Mouse (Mus musculus) brown adipose tissue, adult 24 weeks (tissue): ENCODE measurements around the gene Lgals4. TPM values are rescaled to one million over a fixed set of nuclear protein-coding genes. Genes with fewer than 3 reads are reported as not detected.

Experiments
- H3K27ac ChIP-seq: fragments of 200-500 bp; replicated peaks from 2 replicates; pipeline ENCODE4 v1.5.1; 2012; ENCODE audit warnings: low read depth, mild to moderate bottlenecking, low read length
- H3K4me1 ChIP-seq: fragments of 200-500 bp; 2 replicates; pipeline ENCODE4 v1.6.1; 2012; ENCODE audit warnings: low read length, mixed read lengths; ENCODE audit not compliant: control insufficient read depth, insufficient read depth, insufficient read length
- H3K4me3 ChIP-seq: fragments of 200-500 bp; 2 replicates; pipeline ENCODE4 v1.5.1; 2012; ENCODE audit warnings: low read depth, mild to moderate bottlenecking, low read length, moderate library complexity; ENCODE audit not compliant: insufficient read depth
- polyA plus RNA-seq: library from polyadenylated mRNA; stranded (reverse); fragments of >200 nt; gene quantifications from 2 replicates; pipeline ENCODE4 v1.2.4, GENCODE M21; 2012; ENCODE audit not compliant: missing spikeins, insufficient read depth, insufficient read length

The Lgals4 gene
- polyA plus RNA-seq, 1 experiment = 14.6 TPM

DNA sequence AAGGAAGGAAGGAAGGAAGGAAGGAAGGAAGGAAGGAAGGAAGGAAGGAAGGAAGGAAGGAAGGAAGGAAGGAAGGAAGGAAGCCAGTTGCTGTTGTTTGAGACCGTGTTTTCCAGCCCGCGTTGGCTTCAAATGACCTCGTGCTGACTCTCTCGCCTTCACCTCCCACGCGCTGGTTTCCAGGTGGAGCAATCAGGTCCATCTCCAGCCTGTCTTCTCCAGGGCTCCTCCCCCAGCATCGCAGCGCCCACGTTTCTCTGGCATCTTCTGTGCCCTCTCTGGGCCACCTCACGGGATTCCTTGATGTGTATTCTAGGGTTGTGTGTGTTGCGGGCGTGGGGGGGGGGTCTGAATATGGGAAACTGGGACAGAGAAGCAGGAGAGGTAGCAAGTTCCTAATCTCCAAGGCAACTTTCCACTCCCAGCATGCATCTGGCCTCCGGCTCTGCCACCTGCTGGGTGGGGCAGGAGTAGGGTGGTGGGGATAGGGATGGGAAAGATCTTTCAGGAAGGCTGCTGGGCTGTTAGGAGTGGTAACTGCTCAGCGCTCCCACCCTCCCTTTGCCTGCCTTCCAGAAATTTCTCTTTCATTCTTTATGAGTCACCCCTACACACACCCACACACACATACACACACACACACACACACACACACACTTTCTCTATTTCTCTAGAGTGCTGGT lies 29.3 kb downstream of the Lgals4 start:
- Histone ChIP-seq H3K4me1 (peaks cover 10% of the 10 kb centered on the region), H3K27ac (no peak overlapping the region)

DNA sequence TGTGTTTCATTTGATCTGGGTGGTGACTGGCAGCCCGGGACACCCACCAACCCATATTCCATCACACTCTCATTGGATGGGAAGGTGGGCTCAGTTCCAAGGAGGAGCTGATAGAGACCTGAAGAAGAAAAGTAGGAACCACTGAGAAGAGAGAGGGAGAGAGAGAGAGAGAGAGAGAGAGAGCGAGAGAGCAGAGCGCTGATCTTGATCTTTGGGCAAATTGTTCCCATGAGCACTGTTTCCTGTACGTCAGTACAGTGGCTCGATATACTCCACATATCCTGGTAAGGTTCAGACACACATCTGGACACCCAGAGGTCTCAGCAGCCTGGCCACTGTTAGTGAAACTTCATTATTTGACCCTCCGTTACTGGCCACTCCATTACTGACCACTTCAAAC lies 29.9 kb downstream of the Lgals4 start, which contains the start of gene Lgals7:
Lgals7 (plus strand) TSS at position 314 of the 400 bp plus-strand sequence.
- H3K27ac ChIP-seq = no peak within 1 kb of the TSS
- H3K4me3 ChIP-seq = no peak within 1 kb of the TSS
- H3K4me1 ChIP-seq = peaks cover 10% of the 10 kb centered on the region

More for the DNA sequence above, 29.3 kb downstream of the Lgals4 start:
- H3K4me3 ChIP-seq = no peak overlapping the region

DNA sequence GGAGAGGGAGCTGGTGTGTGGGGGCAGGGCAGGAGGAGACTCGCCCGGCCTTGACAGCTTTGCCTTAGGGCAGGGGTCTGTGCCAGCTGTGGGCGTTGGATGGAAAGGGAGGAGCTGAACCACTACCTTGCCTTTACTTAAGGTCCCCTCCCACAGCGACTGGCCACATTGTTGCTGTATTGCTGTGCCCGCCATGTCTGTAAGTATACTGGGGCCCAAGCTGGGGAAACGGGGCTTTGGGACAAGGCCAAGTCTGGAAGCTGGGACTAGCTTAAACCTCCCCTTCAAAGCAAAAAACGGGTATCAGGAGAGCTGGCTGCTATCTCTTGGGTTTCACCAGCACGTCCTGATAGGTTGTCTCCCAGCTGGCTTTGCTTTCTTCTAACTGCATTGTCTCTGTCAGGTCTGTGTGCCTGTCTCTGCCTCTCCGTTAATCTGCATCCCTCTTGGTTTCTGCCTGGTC lies 30.7 kb downstream of the Lgals4 start:
- H3K27ac ChIP-seq = no peak overlapping the region
- peaks cover 10% of the 10 kb centered on the region for H3K4me1 ChIP-seq
- no peak overlapping the region for H3K4me3 ChIP-seq

DNA sequence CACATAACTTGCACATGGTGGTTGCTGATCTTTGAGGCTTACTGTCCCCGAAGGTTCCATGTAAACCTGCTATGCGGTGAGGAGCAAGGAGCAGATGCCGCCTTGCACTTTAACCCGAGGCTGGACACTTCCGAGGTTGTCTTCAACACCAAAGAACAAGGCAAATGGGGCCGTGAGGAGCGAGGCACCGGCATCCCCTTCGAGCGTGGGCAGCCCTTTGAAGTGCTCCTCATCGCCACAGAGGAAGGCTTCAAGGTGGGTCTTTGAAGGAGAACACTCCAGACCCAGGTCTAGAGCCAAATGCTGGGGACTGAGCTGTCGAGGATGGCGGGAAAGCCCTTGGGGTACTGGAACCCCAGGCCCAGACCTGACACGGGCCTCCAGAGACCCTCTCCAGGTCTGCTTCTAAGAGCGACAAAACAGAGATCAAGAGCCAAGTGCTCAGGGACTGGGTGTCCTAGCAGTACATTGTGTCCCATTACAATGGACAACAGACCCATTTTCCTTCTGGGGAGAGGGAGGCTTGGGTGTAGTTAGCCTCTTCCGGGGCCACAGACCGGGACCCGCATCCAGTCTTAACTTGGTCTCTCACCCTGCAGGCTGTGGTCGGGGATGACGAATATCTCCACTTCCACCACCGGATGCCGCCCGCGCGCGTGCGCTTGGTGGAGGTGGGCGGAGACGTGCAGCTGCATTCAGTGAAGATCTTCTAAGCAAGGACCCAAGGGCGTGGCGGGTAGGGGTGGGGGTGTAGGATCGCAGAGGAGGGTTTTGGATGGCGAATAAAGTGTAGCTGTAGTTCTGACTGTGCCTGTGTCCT lies 32.0 kb downstream of the Lgals4 start:
- H3K4me3 ChIP-seq = peak overlapping the region; percentile 51
- H3K4me1 ChIP-seq = peaks cover 10% of the 10 kb centered on the region
- peak overlapping the region; percentile 62 for H3K27ac ChIP-seq

DNA sequence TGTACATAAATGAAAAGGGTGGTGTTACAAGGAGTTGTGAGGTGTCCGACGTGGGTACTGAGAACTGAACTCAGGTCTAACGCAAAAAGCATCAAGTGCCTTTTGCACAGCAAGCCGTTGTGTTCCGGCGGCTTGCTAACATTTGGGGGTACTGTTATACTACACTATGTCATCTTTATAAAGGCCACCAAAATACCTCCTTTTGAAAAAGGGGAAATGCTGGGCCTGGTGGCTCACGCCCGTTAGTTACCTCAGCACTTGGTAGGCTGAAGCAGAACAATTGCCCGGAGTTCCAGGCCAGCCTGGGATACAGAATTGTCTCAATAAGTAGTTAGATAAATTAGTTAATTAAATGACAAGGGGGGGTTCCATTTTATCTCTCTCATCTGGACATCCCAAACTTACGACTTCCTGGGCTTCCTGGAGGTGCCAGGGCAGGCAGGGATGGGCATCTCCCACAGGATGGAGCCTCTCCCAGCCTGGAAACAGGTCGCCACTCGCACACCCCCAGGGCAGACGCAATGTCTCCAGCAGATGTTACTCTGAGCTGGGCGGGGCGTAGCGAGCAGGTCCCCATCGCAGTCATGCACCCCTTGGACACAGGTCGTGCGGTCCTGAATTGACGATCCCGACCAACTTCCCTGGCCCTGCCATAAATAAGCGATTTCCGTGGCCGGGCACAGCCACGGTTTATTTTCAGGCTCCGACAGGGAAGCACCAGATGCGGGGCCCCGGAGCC lies 33.3 kb downstream of the Lgals4 start:
- Histone ChIP-seq H3K4me3 (no peak overlapping the region), H3K4me1 (peaks cover 10% of the 10 kb centered on the region), H3K27ac (peak overlapping the region; percentile 83)

DNA sequence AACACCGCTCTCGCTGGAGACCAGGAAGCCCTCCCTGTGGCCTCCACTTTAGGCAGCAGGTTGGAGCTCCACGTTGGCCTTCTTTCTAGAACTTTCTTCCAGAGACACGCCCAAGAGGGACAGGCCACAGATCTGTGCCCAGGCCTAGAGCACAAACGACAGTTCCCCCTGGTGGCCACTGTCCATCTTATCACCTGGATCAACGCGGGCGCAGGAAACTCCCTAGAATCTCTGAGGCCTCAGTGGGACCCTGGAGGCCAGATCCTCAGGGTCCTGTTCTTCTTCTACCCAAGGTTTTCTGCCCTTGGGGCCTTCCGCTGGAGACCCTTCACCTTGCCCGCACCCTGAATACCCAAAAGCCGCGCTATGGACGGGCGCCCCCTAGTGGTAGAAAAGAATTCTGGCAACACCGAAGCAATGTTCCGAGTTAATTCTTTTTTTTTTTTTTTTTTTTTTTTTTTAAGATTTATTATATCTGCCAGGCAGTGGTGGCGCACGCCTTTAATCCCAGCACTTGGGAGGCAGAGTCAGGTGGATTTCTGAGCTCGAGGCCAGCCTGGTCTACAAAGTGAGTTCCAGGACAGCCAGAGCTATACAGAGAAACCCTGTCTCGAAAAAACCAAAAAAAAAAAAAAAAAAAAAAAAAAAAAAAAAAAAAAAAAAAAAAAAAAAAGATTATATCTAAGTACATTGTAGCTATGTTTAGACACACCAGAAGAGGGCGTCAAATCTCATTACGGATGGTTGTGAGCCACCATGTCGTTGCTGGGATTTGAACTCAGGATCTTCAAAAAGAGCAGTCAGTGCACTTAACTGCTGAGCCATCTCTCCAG lies 34.1 kb downstream of the Lgals4 start:
- Histone ChIP-seq H3K4me1 (peaks cover 10% of the 10 kb centered on the region), H3K27ac (peak overlapping the region; percentile 83), H3K4me3 (peak overlapping the region; percentile 58)

DNA sequence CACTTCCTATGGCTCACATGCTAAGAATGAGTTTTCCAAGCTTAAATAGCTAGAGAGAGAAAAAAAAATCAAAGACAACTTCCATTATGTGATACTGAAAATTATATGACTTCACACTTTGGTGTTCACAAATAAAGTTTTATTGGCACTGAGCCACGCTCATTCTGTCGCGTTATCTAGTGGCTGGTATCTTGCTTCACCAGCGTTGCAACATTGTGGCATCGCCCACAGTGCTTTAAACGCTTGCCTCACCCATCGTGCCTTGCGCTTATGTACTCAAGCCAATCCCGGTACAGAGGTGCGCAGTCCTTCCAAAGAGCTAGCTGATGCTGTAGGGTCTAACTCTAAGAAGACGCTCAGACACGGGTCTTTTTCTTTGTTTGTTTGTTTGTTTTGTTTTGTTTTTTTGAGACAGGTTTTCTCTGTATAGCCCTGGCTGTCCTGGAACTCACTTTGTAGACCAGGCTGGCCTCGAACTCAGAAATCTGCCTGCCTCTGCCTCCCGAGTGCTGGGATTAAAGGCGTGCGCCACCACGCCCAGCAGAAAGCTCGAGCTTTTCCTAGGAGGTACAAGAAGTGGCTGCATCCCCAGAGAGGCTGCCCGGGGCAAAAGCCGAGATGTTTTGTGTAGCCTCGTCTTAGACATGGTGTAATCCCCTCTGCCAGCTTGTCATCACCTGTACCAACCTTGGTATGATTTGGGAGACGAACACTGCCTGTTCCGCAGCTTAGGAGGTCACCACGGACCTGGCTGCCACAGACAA lies 37.4 kb downstream of the Lgals4 start:
- Histone ChIP-seq H3K4me1 (peaks cover 6% of the 10 kb centered on the region; the same call in 1 of the 2 replicates), H3K27ac (no peak overlapping the region), H3K4me3 (no peak overlapping the region)

DNA sequence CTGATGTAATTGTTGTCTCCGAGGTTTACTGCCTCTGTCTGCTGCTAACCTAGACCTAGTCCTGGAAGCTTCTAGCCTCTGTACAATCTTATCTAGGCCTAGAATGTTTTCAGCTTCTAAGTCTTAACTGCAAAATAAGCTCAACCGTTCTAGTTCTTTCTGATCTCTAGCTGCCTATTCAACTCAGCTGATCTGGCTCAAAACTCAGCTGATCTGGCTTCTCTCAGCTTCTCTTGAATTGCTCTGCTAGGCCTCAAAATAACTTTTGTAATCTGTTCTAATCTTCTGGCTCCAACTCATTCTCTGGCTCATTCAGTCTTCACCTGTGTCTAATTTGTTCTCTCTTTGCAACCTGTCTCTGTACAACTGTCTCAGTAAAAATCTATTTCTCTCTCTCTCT lies 40.9 kb downstream of the Lgals4 start:
- Histone ChIP-seq H3K4me1 (no peaks in the 10 kb centered on the region), H3K27ac (no peak overlapping the region), H3K4me3 (no peak overlapping the region)

DNA sequence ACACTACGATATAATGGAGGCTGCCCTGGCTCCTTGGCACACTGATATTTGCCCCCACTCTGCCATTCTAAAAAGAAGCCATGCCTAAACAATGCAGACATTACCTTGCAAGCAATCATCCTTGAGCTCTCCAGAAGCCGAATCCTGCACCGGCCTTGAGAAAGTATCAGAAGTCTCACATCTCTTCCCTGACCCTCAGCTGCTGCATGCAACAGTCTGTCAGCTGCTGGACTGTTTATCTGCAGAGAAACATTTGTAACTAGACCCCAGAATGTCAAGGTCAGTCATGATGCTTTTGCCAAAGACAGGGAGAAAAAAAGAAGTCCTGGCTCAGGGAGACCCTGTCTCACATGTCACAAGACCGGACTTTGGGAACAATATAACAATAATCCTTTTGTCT lies 42.4 kb downstream of the Lgals4 start:
- H3K4me3 ChIP-seq = no peak overlapping the region
- no peak overlapping the region for H3K27ac ChIP-seq
- no peaks in the 10 kb centered on the region; the same call in 1 of the 2 replicates for H3K4me1 ChIP-seq

DNA sequence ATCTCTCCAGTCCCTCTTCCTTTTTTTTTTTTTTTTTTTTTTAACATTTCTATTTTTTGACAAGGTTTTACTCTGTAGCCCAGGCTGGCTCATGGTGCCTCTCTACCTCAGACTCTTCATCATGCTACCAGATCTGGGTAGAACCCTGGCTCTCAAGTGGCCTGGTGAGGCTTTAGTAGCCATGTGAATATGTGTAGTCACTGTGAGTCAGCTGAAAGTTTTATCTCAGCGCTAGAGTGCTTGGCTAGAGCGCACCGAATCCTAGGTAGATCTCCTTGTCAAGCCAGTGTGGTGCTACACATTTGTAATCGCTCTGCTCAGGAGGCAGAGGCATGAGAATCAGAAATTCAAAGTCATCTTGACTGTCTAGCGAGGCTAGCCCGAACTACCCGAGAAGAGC lies 43.5 kb downstream of the Lgals4 start:
- no peak overlapping the region for H3K4me3 ChIP-seq
- no peak overlapping the region for H3K27ac ChIP-seq
- peaks cover 2% of the 10 kb centered on the region; the same call in 1 of the 2 replicates for H3K4me1 ChIP-seq

DNA sequence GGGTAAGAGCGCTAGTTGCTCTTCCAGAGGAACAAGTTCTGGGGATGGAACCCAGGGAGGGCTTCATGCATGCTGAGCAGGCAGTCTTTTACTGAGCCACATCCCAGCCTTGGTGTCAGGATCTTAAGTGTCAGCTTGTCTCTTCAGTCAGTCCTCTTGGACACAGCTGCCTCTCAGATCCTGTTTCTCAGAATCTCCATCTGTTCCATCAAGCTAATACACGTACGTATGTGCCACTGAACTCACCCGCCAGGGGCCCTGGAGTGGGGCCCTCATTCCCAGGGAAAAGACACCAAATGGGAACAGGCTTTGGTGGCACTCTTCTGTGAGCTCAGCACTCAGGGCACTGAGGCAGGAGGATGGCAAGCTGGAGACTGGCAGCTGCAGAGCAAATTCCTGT lies 44.2 kb downstream of the Lgals4 start:
- H3K4me1 ChIP-seq = peaks cover 4% of the 10 kb centered on the region; the same call in 1 of the 2 replicates
- H3K27ac ChIP-seq = no peak overlapping the region
- no peak overlapping the region for H3K4me3 ChIP-seq

DNA sequence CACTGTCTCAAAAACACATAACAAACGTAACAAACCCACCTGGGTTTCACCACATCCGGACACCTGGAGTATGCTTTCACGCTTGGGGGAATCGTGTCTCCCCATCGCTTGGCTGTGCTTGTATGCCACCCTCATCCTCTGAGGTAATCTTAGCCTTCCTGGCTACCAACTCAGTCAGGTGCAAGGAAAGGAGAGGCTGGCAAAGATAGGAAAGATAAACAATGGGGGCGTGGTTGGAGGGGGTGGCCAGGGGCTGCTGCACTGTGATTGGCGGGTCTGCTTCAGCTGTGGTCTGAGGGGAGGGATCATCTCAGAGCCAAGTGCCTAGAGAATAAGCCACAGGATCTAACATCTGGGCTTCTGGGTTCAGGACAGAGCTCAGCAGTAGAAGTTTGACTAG lies 46.0 kb downstream of the Lgals4 start:
- Histone ChIP-seq H3K4me1 (peaks cover 4% of the 10 kb centered on the region; the same call in 1 of the 2 replicates), H3K4me3 (no peak overlapping the region), H3K27ac (no peak overlapping the region)

DNA sequence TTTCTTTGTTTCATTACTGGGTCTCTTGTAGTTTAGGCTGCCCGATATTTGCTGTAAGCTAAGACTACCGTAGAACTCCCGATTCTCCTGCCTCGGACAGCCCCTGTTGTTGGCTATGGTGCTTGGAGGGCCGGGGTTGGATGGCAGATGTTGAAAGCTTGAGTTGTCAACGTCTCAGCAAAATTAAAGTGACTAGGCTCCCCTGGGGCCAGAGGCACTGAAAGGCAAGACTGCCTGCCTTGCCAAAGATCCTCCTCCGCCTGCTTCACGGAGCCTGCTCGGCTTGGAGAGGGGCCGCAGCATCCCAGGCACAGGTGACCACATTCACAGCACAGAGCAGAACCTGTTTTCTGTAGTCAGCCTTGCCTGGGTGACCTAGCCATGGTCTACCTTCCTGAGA lies 46.9 kb downstream of the Lgals4 start:
- no peak overlapping the region for H3K27ac ChIP-seq
- H3K4me1 ChIP-seq = peaks cover 4% of the 10 kb centered on the region; the same call in 1 of the 2 replicates
- no peak overlapping the region for H3K4me3 ChIP-seq

DNA sequence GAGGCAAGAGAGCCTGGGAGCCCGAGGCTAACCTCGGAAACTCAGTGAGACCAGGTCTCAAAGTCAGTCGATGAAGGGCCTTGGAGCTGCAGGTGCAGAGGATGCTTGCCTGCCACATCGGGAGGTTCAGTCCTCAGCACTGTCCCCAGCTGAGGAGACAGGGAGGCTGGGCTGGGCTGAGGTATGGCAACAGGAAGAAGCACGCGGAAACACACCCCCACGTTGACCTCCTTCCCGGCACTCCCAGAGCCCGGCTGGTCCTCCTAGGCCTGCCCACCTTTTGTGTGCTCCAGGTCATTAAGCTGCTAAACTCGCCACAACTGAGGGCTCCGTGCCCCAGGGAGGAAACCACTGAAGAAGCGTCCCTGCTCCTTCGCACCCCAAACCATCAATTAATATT lies 47.5 kb downstream of the Lgals4 start, which contains the start of gene Capn12:
Capn12 (plus strand) TSS at position 224 of the 400 bp plus-strand sequence.
- H3K4me1 ChIP-seq = peaks cover 4% of the 10 kb centered on the region; the same call in 1 of the 2 replicates
- H3K4me3 ChIP-seq = peak within 1 kb of the TSS; percentile 29
- H3K27ac ChIP-seq = peak within 1 kb of the TSS; percentile 28
